Mouse (Mus musculus) thymus, adult 18-20 months (tissue): ENCODE measurements at regions not wholly inside any gene's neighbourhood (a gene's known extent, or its start where the extent isn't known, plus 50 kb on each side); places are given as distances from the start of the nearest gene placed in this dataset.

ENCODE experiments used
- DNase-seq, 2 experiments: peaks; one replicate each; pipeline ENCODE4 v3.0.0; 2022; ENCODE audit warnings: mixed read lengths in 2 of 2

DNA sequence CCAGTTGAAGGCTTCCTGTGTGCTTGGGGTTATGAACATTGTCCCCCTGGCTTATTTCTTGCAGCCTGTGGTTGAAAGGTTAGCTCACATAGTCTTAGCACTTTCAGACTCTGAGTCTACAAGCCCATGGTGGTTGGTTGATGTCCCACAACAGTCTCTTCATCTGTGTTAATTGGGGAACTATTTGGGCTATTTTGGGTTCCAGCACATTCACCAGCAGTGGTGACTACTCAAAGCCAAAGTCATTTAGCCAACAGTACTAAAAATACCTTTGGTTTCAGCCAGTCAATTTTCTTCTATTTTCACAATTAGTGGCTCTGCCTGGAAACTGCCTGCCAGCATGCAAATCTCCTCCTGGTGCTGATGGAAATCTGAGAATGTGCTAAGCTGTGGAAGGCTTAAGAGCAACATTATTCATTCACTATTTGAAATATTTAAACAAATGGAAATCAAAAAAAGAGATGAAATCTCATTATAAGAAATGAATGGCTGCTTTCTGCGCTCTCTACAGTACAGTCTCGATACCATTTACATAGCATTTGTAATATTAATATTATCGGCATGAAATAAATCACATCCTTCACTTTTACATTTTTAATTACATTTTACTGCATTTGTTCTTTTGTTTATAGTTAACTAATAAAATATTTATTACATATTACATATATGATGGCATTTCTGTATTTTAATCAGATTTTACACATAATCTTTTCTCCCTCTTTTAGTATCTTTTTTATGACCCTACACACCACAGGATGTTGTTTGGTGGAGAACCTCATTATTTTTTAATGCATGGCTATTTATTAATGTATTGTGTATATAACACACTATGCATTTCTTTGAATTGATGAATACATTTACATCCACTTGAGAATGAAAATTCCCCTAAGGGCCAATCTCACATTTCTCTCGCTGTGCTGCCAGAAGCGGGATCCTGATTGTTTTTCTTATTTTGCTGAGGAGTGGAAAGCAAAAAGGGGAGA, 1023.5 kb downstream of the Car8 start:
- DNase-seq: no peak

DNA sequence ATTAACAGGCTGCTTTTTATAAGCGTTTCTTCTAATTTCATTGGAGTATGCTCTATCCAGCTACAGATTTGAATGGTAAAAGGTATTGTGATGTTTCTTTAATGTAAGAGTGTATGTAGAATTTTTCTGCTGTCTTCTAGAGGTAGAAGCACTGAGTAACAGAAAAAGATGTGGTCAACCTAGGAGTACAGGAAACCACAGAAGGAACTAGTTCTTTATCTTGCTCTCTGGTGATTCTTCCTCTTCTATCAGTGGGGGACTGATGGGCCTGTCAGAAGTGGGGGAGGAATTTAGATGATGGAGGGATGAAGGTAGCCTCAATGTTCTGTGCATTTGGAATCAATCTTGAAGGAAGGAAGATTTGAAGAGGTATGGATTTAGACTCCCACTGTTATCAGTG, 1031.9 kb downstream of the Car8 start:
- DNase-seq: no peak

DNA sequence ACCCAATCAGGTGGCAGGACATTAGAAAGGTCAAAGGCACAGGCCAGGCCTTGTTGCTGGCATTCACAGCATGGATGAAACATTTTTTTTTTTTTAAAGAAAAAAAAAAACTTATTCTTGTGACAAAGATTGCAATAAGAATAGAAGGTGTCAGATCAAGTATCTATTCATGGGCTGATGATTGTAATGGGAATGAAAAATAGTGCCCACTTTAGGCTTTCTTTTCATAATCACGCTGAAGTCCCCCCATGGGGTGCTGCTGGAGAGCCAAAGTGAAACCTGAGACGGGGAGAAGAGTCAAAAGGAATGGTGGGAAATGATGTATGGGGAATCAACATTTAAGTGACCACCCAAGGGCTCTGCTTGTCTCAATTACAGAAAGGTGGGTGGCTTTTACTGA, 1037.0 kb downstream of the Car8 start:
- DNase-seq: no peak

DNA sequence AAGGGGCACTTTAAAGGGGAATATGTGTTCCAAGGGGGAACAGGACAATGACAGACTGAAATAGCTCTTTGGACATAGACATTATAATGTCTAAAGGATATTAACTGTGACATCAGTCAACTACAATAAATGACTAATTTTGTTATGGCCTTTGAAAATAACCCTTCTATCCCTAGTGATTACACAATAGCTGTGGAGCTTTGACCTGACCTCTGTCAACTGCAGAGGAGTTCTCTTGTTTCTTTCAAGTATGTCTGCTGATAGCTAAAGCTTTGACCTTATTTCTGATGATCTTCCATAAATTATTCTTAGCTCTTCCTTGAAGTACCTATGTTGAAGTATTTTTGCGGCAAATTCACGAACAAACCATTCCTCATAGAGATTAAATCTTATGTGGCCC, 1038.9 kb downstream of the Car8 start:
- no peak for DNase-seq

DNA sequence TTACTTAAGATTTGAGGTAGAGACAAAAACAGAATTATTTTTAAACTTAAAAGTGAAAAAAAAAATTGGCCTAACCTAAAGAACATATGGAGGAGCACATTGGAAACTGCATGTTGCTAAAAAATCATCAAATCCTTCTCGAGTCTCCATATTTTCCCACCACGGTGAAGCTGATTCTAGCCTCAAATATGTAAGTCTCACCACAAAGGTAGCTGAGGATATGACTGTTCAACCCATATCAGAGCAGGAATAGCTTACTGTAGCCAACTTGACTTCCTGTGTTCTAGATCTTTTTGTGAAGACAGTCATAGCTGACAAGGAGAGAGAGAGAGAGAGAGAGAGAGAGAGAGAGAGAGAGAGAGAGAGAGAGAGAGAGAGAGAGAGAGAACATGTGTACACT, 1039.8 kb downstream of the Car8 start:
- no peak for DNase-seq

DNA sequence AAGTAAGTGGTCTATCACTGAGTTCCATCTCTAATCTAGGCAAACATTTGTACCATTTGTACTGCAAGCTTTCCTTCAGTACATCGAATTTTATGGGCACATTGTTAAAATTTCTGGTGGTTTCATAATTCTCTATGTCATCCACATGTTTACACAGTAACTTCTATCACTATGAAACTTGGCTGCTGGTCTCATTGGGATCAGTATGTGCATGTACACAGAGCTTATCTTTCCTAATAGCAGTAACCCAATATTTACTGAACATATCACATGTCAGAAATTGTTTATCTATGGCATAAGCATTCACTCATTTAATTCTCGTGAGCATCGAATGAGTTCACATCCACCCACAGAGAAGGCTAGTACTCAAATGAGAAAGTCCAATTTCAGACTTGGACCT, 1042.3 kb downstream of the Car8 start:
- no peak for DNase-seq

DNA sequence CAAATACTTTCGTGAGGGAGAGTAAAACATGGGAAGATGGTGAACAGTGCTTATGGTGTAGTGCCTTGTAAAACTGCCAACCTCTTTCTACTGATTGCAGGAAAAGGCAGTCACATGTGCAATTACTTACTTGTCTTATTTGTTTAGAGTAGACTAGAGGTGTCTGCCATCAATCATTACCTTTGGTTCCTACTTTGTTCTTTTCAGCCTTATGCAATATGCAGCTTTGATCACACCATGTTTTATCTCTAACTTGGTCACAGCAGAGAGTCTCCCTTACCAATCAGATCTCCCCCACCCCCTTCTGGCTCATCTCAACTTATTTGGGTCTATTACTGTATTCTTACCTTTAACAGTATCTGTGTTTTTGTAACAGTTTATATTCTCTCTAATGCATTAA, 1043.2 kb downstream of the Car8 start:
- DNase-seq: no peak

DNA sequence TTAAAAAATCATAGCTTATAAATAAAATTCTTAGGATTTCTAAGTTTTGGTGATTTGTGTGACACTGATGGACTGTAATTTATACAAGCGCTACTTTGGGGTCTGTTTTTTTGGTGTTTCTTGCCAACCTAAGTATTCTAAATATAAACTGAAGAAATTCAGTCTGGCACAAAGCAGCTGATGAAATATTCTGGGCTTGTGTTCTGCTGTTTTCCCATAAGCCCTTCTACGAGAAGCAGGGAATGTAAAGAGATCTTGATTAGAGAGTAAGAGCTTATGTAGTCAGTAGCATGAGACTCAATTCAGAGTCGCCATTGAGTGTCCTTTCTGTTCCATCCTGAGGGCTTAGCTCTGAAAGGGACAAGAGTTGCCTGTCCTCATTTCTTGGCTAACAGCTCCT, 1046.9 kb downstream of the Car8 start:
- no peak for DNase-seq

DNA sequence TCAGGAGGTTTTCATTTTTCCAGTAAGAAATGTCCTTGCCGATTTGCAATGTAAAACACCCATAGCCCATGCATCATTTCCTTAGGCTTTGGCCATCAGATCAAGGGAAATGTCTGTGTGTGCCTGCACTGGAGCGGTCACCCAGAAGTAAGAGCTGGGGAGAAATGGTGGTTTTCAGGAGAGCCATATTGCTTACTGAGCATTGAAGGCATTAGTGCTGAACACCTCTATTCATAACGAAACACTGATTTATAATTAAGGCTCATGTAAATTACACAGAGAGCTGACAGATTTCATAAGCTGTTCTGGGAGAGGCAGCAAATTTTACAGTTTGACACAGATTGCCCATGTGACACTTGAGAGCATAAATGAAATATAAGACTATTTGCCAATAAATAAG, 1047.6 kb downstream of the Car8 start:
- DNase-seq: no peak

DNA sequence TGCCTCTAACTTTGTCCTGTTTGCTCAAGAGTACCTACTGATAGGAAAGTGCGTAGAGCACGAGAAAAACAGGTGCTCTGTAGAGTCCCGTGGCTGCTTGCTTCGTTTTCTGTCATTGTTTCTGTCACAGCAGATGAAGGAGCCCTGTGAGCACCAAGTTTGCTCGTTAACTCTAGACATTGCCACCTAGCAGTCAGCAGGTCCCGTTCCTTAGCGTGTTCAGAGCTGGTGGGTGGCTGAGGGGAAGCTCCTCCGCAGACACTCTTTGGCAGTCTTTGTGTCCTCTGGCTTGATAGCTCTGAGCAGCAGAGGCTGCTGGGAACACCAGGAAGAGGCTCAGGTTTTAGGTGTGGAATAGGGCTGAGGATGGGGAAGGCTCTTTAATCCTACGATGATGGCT, 1063.8 kb downstream of the Car8 start:
- no peak for DNase-seq

DNA sequence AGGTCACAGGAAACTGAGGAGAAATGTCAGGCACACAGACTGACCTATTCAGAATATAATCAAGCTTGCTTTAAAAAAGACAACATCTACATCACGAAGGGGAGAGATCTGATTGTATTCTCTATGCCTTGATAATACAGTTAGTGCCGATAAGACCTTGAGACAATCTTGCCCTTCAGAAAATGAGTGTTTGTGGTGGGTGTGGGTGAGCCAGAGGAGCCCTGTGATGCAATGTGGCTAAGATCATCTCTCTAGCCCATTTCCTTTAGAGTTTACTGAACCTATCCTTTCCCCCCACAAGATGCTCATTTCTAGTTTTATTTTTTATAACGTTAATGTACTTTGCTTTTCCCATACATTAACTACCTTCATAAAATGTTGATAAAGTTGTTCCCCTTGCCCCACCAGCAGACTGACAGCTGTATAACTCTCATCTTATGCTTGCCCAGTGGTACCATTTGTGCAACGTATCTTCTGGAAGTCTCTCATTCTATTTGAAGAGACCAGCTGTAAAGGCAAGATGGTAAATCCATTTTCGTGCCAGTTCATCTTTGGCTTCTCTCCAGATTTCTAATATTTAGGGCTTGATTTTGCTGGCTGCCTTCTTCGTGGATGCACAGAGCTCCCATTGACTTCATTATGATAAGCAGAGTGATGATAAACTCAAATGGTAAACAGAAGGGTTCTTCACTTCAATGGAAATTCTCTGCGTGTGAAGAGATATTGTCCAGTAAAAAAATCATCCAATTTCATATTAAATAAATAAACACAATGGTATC, 1066.1 kb downstream of the Car8 start:
- DNase-seq: no peak

DNA sequence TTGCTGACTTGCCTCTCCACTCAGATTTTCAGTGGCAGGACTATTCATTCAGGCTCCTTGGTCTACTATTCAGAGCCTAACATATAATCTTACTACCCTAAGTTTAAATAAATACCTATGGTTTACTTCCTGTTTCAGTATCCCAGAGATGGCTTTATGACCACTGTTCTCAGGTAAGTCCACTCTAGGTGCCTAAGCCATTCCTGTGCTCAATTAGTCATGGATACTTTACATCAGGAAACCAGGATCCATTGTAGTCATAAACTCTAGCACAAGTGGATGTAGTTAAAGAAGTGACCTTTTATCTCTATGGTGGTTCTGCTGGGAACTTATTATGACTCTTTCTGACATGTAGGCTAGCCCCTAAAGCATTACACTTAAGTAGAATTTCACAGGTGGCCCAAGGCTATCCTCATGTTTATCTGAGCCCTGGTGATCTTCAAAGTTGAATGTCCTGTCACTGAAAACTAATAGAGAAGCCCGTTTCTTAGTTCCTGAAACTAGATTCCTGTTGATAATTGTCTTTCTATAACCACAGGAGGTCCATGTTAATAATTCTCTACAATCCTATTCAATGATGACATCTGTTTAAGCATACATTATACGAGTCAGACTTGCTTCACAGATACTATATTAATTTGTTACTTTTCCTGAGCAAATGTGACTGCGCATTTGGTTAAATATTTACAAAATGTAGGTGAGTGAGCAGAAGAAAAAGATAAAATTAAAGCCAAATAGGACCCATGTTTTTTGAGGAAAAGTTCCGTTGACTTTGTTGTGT, 1067.0 kb downstream of the Car8 start:
- DNase-seq: no peak

DNA sequence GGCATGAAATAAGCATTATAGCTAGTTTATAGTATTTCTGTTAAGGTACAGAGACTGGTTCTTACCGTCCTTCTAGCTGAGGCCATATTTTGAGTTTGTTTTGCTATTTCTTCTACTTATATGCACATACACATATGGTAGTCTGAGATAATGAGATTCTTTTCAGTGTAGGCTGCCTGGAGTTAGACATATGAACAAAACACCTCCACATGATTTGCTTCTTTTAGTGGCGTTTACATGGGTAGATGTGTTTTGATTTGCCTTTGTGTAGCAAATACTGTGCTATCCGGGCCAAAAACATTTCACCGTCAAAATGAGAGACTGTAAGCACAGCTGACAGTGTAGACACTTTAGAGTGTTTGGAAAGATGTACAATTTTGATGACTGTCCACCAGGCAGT, 1077.4 kb downstream of the Car8 start:
- no peak for DNase-seq

DNA sequence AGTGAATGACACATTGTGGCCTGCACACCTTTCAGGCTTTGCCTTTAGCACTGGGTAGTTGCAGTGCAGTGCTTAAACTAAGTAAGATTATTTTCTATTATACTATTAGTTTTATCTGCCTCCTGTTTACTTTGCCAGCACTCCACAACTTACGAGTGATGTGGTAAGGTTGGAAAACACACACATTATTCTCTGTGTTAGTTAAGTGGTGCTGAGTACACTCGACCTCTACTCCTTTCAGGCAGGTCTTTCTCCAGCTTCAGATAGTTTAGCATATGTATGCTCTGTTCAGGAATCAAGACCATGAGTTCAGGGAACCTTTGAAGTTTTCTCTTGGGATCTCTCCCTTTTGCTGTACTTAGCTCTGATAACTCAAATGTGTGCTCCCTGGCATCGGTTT, 1081.0 kb downstream of the Car8 start:
- DNase-seq: no peak

DNA sequence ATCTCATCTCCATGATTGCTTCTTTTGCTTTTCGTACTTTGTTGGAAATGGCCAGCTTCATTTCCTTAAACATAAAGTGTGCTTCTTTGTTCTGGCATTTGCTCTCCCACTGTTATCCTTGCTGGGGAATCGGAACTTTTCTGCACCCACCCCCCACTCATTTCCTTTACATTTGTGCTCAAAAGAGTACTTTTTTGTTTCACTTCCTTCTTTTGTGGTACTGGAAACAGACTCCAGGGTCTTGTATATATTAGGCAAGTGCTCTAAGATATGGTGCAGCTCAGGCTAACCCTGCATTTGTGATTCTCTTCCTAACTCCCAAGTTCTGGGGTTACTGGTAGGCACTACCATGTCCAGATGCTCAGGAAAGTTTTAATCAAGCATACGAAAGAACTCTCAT, 1084.6 kb downstream of the Car8 start:
- no peak for DNase-seq

DNA sequence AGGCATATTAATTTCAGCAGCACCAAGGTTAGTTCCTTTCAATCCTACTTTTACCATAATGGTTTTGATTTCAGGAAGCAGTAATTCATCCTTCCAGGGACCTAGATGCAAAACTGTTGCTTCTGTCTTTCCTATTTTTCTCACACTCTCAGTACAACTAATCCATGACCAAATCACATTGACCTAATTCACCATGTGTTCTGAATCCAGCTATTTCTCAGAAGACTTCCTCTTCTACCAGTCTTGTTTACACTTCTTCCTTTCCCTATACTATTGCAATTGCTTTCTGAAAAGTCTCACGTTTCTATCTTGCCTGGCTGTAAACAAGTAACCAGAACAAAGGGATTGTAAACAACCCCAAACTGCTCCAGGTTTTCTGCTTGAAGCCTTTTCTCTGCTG, 1085.0 kb downstream of the Car8 start:
- DNase-seq: no peak

DNA sequence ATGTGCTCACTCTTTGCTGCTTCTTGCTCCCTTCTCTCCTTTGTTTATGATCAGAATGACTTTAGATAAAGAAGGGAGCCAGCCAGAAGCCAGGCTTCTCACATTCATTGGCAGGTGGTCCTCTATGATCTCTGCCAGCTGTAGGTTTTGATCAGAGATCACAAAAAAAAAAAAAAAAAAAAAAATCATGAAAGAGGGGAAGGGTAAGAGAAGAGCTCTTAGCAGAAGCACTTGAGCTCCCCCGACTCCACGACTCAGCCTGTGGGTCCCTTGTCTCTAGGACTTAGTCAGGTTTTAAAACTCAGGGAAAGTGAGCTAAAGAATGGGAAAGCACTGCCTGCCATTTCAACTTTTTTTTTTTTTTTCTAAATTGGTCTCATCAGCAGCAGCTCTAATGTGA, 1093.1 kb downstream of the Car8 start:
- peak; percentile 7 to 18 for DNase-seq

DNA sequence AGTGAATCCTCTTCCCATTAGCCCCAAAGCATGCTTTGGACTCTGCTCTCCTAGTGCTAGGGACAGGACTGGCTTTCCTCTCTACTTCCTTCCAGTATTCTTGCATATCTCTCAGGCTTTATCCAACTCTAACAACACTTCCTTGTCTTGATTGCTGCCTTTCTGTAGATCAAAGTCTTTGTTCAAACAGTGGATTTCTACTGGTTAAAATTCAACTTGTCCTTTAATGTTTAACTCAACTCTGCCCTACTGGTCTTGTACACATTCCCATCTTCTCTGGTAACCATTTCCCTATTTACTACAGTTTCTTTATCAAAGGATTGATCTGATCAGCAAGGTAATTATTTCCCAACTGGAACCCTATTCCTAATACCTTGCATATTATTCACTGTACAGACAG, 1094.6 kb downstream of the Car8 start:
- no peak for DNase-seq

DNA sequence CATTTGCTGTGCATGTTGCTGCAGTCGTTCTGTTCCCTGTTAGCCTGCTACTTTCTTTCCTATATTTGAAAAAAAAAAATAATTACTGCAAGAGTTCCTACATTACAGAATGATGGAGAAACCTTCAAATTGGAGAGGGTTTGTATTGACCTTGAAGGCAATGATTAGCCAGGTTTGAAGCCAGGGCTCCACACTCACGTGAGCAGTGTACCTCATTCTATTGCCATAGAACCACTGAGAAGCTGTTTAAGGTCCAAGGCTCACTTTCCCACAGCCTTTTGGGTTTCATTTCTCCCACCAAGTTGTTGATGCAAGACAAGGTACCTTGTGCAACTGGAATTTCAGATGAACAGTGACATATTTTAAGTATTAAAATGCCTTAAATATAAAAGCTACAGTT, 1095.2 kb downstream of the Car8 start:
- DNase-seq: no peak

DNA sequence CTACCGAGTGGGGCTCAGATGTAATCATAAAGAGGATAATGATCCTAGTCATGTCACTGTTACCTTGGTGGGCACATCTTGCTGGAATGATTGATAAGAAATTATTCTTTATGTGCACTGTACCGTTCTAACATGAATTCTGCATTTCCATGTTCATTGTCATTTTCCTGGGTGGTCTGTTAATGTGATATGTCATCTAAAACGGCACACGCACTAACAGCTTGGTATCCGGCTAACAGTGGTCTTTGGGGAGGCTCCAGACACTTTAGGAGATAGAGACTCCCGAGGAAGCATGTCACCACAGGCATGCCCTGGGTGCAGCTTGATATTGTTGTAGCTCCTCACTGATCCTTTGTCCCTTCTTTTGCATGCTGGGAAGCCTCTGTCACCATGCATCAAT, 1096.1 kb downstream of the Car8 start:
- DNase-seq: no peak

DNA sequence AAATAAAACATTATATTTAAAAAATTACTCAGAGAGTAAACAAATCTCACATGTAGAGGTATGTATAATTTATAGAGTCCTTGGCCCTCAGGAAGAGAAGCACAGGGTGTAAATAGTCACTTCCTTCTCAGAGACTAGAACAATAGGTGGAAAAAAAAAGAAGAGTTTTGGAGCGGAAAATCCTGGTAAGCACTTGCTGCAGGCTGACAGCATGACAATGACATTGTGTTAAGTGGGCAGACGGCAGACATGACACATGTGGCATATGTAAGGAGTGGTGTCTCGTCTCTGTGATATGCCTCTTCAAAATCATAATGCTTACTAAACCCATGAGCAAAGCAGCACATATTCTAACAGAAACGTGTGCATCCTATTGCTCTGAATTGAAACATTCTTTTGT, 1126.7 kb downstream of the Car8 start:
- no peak for DNase-seq

DNA sequence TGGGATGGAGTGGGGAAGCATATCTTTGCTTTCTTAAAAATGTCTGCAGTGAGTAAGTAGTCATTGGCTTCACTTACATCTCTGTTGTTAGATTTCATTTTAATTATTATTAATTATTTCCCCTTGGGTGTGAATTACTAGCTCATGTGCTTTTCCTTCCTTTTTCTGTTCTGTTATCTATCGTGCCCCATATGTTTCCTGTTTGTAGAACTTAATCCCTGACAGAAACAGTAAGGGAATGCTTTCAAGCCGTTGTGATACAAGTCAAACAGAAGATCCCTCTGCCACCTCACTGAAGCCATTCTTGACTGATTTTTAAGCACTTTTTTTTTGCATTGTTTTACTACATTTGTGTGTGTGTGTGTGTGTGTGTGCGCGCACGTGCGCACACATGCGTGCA, 1145.9 kb downstream of the Car8 start:
- no peak for DNase-seq

DNA sequence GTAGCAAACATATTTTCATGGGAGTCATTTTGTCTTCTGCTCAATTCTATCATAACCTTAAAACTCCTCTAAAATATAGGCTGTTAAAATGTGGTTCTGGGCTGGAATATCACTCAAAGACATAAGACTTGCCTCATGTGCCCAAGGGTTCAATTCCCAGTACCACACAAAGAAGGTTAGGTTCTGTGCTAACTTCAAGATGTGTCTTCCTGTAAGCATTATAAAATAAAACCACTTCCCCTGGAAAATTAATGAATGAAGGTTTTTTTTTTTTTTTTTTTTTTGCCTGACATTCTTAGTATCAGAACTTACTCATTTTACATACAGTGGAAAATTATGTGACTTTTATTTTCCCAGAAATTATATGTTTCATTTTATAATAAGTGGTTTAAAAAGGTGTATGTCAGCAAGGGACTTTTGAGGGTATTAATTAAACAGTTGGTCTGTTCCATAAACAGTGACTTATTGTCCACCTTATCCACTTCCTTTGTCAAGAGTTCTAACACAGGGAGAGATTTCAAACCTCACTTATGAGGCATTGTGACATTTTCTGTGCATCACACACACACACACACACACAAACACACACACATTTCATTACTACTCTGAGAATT, 1147.5 kb downstream of the Car8 start:
- DNase-seq: no peak
